Mouse (Mus musculus) erythroblast, embryonic 14.5 days (primary cell): ENCODE data around the gene Meis2.

ENCODE experiments used
- GATA1 ChIP-seq: IDR thresholded peaks from 2 replicates; pipeline ENCODE4 v1.6.1; 2012; ENCODE audit warnings: low read length, inconsistent platforms, mixed read lengths
- TAL1 ChIP-seq: IDR thresholded peaks from 3 replicates; pipeline ENCODE4 v1.6.1; 2012; ENCODE audit warnings: low read length, inconsistent platforms, mixed read lengths

GRCm38 (mm10) chr2:115947714-115948226 is 117.9 kb downstream of the Meis2 start:
- no peak for TF ChIP-seq TAL1
- TF ChIP-seq GATA1 = no peak
